Mouse (Mus musculus): Measurements from ENCODE around the gene C1d. TPM values are rescaled to one million over a fixed set of nuclear protein-coding genes. Genes with fewer than 3 reads are reported as not detected.

C1d gene
- total RNA-seq, 2 experiments from 2014 or later = 35.2 to 35.6 TPM

Other genes with a start within 250 kb of the C1d start
- gene Cnrip1, start 206.0 kb upstream of the C1d start, total RNA-seq (2021) = 1 to 10 TPM; 4.2 to 4.5 TPM
- 1 to 10 TPM; 4.7 to 4.9 TPM for gene Plek, start 205.2 kb upstream of the C1d start, total RNA-seq (2021)
- 10 to 100 TPM; 67.7 to 70.0 TPM for gene Ppp3r1, start 98.3 kb upstream of the C1d start, total RNA-seq (2021)
- 10 to 100 TPM in 1 of 2 experiments, 1 to 10 TPM in 1; 9.8 to 11.8 TPM for gene Wdr92, start 75.5 kb upstream of the C1d start, total RNA-seq (2021)
- 10 to 100 TPM; 32.9 to 34.7 TPM for gene Pno1, start 46.0 kb upstream of the C1d start, total RNA-seq (2021)

Measured in heart, postnatal 36 days (tissue).